Mouse (Mus musculus): ENCODE data around the gene Selenos. TPM values are rescaled to one million over a fixed set of nuclear protein-coding genes. Genes with fewer than 3 reads are reported as not detected.
"Not testable (repeated sequence)": the region's sequence is repeated elsewhere in the genome, so short reads cannot be mapped to it uniquely, and the experiment has no call there.

Selenos gene
- 113 and 129 TPM in 2 replicates for total RNA-seq (2014; fragmentation: Nextera tagmentation)
- 155 and 185 TPM in 2 replicates for total RNA-seq (2017)

DNA sequence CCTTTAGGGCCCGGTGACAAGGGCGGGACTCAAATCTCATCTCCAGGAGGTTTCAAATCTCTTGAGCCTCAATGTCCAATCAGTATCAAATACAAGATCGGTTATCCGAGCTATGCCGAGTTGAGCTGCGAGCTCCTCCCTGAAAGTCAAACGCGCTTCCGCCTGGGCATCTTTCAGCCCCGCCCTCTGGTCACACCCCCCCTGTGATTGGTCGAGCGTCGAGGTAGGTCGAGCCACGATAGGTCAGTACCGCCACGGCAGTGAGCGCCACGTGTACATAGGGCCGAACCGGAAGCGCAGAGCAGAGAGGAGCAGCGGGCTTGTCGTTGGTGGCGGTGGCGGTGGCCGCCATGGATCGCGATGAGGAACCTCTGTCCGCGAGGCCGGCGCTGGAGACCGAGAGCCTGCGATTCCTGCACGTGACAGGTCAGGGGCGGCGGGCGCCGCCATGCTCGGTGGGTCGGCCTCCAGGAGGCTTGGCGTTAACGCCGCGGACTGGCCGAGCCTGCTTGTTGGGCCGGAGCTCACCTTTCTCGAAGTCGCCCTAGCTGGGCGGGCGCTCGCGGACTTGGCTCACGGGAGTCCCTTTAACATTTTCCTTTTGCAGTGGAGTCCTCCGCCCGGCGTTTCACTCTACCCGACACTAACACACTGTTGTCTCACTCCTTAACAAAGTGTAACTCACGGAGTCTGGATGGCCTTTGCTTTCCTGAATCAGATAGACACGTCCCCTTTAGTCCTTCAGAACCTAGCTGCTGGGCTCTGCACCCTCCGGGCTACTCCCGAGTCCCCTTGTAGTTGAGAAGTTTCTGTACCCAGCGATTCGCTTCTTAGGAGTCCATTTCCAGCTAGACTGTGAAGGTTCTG lies at the start of gene Selenos:
Selenos (plus strand) TSS at position 286 of the 867 bp plus-strand sequence.
- ATAC-seq (replicated peaks; ENCODE audit: poor library complexity, severe bottlenecking) = peak; percentile 95

DNA sequence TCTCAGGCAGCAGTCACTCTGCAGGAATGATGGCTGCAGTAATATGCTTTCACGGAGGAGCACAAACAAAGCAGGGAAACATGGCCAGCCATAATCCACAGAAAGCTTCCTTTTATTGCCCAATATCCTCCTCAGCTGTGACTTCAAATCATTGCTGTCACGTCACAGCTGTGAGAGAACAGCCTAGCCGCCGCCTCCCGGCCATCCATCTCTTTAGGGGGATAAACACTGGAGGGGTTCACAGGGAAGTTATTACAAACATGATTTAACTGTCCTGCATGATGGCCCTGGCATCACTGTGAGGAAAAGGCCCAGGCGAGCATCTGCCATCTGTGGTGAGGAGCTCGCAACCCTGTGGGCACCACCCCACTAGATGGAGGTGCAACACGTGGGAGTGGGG lies 42.6 kb upstream of the Selenos start:
- ATAC-seq (replicated peaks; ENCODE audit: poor library complexity, severe bottlenecking) = no peak

DNA sequence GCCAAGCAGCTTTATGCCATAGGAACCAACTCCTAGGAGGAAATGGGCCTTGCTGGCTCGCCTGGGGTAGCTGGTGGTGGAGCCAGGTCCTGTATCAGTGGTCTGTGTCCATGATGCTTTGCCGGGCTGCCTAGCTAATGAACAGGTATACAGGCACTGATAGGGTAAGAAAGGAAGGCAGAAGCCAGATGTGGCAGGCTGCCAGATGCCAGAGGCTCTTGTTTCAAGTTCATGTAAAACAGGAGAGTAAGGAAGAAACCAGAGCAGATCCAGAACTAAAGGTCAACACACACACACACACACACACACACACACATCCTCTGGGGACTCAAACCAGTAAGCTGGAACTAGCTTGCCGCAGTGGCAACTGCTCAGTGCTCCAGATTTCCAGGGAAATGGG lies 41.2 kb upstream of the Selenos start:
- ATAC-seq (replicated peaks; ENCODE audit: poor library complexity, severe bottlenecking) = no peak

DNA sequence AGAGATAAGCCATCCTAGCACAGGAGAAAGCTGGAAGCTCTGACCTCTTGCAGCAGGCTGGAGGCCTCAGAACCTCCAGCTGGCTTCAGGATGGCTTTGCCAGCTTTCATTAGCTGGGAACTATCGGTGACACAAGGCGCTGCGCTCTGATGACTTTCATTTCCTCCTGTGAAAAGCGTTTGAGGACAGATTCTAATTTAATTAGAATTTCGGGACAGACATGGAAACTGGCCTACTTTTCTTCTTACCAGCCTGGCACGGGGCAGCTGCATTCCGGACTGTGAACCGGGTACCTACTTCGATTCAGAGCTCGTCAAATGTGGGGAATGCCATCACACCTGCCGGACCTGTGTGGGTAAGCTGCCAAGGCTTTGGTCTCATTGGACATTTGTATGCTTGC lies 40.7 kb upstream of the Selenos start:
- no peak for ATAC-seq (replicated peaks; ENCODE audit: poor library complexity, severe bottlenecking)

DNA sequence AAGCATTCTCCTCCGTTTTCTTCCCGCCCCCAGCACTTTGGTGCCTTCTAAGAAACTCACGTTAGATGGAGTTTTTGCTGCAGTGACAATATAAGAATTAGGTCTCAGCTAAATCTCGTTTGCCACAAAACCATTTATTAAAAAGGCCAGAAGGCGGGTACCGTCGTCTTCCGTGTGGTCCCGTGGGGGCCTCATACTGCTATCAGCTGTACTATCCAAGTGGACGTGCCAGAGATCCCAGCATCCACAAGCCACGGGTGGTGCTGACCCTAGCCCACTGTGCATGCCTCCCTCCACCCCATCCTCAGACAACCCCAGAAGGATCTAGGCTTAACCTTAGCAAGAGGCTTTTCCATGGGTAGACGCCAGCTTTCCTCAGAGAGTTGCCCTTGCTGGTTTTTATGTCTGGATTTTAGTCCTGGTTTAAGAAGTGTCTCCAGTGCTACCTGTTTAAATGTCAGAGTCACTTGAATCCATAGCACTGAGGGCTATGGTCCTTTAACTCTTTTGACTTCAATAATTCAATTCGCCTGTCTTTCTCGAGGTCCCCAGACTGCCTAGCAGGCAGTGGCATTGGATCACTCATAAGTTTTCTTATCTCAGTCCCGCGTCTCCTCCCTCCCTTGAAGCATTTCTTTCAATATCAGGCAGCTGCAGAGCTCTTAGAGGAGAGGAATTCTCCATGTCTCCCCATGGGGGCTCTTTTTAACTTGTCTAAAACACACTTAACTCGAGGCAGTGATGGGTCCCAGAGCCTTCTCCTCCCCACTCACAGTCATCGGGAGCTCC lies 39.2 kb upstream of the Selenos start:
- ATAC-seq (replicated peaks; ENCODE audit: poor library complexity, severe bottlenecking) = no peak

DNA sequence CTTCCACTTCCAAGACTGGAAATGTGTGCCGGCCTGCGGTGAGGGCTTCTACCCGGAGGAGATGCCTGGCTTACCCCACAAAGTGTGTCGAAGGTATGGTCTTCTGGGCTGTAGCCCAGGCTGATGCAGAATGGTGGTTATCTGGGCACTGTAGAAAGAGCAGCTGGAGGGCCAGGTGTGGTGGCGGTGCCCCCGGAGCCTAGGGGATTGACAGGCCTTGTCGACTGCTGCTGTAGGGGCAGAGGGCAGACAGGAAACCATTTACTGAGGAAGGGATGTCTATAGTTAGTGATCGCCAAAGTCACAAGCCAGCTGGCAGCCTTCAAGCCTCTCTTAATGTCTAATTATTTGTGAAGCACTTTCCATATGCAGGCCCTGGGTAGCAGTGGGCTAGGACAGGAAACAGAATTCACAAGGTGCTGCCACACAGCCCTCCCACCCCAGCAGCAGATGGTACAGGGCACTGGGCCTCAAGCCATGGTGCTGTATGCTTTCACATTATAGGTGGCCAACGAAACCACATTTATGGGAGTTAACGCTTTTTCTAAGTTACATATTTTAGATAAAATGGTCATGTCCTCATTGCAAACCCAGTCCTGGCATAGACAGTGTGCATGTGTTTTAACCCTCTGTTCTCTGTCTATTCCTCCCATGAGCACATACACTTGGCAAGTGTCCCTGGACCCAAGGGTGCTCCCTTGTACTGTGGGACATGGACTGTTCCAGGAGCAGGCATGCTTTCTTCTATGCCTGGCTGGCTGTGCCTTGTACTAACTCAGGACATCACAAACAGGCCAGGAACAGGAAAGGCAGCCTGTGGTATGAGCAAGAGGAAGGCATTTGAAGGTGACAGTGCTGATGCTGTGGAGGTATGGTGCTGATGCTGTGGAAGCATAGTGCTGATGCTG lies 35.6 kb upstream of the Selenos start, which contains the start of gene Gm45213:
Gm45213 (plus strand) TSS at position 51 of the 908 bp plus-strand sequence.
- no peak for ATAC-seq (replicated peaks; ENCODE audit: poor library complexity, severe bottlenecking)

DNA sequence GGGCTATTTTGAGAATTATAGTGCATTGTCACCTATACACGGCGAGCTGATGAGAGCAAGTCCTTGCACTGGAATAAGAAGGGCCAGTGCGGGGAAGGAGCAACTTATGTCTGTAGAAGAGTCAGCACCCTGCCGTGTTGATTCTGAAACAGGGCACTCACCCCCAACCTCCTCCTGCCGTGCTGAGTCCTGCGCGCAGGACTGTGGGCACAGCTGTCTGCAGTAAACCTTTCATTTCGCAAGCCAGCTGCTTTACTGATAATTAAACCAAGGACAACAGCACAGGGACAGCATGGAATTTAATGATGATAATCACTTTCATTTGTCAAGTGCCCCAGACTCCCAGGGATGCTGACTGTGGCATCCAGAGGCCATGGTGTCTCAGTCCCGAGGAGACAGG lies 34.8 kb upstream of the Selenos start:
- no peak for ATAC-seq (replicated peaks; ENCODE audit: poor library complexity, severe bottlenecking)

DNA sequence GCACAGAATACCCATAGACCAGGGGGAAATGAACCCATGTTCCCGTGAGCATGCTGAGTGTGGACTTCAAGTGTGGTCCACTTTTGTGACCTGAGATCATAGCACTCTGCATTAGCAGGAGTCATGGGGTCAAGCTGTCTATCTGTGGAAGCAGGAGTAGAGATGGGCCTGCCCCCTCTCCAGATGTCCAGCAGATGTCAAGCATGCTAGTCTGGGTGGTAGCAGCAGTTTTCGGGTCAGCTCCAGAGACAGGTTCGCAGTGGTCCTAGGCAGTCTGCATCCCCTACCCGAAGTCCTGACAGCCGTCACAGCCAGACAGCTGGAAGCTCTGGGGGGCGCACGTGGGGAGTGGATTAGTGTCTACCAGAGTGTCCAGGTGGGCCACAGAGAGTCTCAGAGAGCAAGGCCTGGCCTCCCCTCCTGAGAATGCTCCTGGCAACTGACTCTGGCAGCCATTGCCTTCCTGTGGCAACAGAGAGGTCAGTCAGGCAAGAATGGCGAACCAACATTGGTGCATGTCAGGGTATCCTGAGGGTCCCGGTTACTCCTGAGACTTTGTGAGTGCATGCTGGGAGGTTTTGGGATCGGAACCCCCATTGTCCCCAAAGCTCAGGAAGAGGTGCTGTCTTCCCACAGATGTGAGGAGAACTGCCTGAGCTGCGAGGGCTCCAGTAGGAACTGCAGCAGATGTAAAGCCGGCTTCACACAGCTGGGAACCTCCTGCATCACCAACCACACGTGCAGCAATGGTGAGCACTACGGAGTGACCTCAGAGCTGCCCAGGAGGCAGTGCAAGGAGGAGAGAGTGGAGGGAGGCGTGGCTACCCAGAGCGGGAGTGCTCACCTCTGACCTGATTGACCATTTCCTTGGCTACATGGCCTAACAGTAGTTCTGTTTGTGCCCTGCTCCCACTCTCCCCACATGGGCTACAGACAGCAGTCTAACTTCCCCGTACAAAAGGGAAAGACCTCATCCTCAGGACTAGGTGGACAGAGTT lies 32.2 kb upstream of the Selenos start:
- ATAC-seq (replicated peaks; ENCODE audit: poor library complexity, severe bottlenecking) = no peak

DNA sequence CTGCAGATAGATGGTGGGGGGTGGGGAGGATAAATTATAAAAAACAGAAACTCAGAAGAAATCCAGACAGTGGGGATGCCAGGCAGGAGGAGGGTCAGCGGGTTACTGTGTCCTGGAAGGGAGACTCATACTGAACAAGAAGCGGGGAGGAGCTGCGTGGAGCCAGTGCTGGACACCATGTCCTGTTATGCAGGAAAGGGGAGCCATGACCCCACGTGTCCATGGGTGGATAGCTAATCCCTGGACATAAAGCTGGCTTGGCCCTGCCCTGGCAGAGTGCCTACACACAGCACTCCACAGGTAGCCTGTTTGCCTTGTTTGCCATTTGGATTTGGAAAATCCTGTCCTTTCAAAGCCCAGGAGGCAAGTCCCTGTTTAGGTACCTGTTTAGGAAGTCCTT lies 31.5 kb upstream of the Selenos start:
- ATAC-seq (replicated peaks; ENCODE audit: poor library complexity, severe bottlenecking) = no peak

DNA sequence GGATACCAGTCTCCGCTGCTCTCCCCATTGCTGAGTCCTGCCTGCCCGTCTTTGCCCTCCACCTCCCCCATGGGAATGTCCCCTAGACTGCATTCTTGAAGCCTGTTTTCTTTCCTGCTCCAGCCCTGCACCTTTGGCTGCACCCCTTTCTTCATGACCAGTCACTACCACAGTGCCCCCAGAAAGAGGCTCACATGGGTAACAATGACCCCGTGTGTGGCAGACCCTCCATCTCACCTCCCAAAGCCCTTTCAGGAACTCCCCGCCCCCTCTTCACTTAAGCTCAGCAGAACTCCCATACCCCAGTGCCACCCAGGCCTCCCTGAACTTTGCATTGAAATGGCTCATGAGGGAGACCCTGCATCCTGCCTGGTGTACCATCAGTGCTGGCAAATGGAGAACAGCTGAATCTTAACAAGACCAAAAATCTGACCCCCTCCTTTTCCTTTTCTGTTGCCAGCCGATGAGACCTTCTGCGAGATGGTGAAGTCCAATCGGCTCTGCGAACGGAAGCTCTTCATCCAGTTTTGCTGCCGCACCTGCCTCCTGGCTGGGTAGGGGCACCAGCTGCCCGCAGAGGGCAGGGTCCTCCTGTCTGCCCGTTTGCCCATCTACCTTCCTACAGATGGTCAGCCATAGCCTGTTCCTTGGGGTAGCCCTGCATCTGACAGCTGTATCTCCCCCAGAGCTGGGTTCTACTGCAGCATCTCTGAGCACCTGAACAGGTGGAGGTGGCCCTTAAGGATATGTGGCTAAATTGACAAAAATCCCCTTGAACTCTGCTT lies 30.8 kb upstream of the Selenos start:
- no peak for ATAC-seq (replicated peaks; ENCODE audit: poor library complexity, severe bottlenecking)

DNA sequence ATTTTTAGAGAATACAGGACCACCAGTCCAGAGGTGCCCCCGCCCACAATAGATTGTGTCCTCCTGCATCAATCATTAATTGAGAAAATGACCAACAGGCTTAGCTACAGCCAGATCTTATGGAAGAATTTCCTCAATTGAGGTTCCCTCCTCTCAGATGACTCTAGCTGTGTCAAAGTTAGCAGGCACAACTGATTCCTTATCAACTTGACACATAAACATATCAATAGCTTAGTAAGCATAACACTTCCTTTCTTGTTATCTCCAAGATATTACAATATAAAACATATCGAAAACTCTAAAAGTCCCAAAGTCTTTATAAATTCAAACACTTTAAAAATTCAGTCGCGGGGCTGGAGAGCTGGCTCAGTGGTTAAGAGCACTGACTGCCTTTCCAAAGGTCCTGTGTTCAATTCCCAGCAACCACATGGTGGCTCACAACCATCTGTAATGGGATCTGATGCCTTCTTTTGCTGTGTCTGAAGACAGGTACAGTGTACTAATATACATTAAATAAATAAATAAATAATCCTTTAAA lies 25.4 kb upstream of the Selenos start:
- ATAC-seq (replicated peaks; ENCODE audit: poor library complexity, severe bottlenecking) = no peak

DNA sequence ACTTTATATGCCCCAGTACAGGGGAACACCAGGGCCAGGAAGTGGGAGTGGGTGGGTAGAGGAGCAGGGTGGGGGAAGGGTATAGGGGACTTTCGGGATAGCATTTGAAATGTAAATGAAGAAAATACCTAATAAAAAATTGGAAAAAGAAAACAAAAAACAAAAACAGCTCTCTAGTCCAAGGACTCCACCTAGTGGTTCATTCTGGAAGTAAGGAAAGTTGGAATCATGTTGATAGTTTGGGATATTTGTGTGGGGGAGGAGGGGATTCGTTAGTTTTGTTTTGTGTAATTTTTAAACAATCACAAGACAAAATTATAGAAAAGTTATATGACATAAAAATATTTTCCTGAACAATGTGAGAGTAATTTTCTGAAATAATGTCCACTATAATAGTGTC lies 24.1 kb upstream of the Selenos start:
- ATAC-seq (replicated peaks; ENCODE audit: poor library complexity, severe bottlenecking) = not testable (repeated sequence)

DNA sequence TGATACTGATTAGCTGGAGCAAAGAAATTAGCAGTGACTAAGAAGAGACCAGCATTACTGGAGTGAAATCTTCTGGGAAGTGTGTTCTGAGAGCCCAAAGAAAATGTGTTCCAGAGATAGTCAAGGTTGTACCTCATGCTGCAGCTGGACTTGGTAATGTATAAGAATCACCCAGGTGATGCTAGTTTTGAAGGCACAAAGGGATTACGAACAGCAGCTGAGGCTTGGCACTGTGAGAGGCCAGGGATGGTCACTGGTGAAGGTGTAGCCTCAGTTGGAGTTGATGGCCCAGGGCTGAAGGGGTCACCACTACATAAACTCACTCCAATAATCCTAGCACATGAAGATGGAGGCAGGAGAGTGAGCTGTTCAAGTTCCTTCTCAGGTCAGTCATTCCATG lies 20.7 kb upstream of the Selenos start, which contains the start of gene Snrpa1:
Snrpa1 (plus strand) TSS at position 301 of the 400 bp plus-strand sequence.
- ATAC-seq (replicated peaks; ENCODE audit: poor library complexity, severe bottlenecking) = no peak

DNA sequence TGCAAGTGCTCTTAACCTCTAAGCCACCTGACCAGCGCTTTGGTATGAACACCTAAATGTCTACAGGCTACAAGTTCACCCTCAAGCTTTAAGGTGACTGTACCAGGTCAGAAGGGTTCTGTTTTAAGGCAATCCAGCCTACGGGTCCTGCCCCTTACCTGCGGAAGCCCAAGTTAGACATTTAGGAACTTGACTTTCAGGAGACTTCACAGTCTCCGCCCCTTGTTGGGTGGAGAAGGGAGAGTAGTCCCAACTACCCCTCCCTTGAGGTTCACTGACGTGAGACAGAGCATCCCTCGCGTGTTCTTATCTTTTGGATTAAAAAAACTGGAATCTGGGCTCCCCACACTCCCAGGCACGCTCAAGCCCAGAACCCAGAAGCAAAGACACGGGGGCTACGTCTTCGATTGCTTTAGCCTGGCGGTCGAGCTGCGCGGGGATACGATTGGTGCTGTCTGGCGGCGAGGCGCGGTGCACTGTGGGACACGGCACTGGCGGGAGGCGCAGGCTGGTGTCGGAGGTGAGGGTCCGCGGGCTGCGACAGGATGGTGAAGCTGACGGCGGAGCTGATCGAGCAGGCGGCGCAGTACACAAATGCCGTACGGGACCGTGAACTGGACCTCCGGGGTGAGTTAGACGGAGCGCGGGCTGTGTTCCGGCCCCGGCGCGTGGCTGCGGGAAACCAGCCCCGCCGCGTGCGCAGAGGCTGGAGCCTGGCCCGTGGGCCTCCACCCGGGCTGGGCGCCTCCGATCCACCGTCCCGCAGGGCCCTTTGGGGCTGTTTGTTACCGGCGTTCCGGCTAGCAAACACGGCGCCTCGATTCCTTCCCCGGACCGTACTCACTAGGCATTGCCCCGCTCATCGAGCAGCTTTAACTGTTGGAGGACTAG lies 19.1 kb upstream of the Selenos start:
- ATAC-seq (replicated peaks; ENCODE audit: poor library complexity, severe bottlenecking) = peak; percentile 94

DNA sequence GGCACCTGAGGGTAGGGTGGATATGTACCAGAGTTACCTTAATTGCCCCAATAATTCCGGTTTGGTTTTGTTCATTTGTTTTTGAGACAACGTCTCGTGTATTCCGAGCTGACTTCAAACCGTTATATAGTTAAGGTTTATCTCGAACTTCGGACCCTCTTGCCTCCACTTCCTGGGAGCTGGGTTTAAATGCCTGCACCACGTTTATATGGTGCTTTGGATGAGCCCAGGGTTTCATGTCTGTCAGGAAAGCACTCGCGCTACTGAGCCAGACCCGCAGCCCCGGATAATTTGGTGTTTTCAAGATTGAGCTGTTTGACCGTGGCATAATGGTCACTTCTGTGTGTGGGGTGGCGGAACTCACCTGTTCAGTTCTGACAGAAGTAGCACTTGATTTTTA lies 18.4 kb upstream of the Selenos start:
- no peak for ATAC-seq (replicated peaks; ENCODE audit: poor library complexity, severe bottlenecking)

DNA sequence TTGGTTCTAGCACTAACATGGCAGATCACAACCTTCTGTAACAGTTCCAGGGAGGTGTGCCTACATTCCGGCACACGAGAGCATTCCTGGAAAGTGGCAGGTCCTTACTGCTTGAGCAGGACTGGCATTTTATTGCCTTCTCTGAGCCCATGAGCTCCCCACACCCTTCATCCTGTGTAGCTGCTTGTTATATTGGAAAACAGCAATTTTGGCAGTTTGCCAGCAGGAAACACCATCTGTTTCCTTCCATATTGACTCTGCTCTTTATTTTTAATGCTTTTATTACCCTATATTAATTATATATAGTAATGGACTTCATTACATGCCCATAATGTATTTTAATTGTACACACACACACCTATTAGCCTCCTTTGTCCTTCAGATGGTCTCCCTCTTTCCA lies 3.0 kb upstream of the Selenos start:
- no peak for ATAC-seq (replicated peaks; ENCODE audit: poor library complexity, severe bottlenecking)

DNA sequence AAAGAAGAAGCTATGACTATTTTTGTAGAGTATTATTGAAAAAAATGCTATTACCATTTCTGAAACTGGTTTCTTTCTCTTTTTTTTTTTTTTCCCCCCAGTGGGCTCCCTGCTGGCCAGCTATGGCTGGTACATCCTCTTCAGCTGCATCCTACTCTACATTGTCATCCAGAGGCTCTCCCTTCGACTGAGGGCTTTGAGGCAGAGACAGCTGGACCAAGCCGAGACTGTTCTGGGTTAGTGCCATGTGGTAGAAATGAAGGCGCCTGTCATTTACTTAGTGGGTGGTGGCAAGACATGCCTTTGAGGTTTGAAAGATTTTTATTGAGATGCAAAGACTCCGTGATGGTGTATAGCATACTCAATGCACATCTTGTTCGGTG lies 773 bp downstream of the Selenos start:
- ATAC-seq (replicated peaks; ENCODE audit: poor library complexity, severe bottlenecking) = peak; percentile 27

Measured in granulocyte monocyte progenitor cell, adult 5-6 weeks (primary cell).